Mouse (Mus musculus): ENCODE data around the gene BC024978.

DNA sequence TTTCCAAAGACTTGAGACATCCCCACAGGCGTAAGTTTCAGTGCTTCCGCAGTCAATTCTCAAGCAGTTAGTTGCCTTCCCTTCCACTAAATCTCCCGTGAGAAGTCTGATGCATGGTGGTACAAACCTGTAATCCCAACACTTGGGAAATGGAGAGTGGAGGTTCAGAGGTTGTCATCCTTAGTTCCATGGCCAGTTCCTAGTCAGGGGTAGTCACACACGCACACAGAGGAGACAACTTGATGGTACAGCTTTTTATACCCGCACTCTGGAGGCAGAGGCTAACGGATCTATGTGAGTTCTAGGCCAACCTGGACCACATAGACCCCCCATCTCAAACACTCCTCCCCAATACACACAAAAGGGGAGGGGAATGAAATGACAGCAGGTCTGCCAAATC is 33.3 kb downstream of the BC024978 start:
- TF ChIP-seq CTCF (IDR thresholded peaks at IDR 0.05) (no peak), EP300 (IDR thresholded peaks at IDR 0.05) (no peak)

Data from lung, postnatal 0 days (tissue).